Mouse (Mus musculus) cerebellum, adult 11 months (tissue): ENCODE measurements at regions not wholly inside any gene's neighbourhood (a gene's known extent, or its start where the extent isn't known, plus 50 kb on each side); places are given as distances from the start of the nearest gene placed in this dataset.

ENCODE experiments used
- DNase-seq: peaks from one replicate; pipeline ENCODE4 v3.0.0; 2022

DNA sequence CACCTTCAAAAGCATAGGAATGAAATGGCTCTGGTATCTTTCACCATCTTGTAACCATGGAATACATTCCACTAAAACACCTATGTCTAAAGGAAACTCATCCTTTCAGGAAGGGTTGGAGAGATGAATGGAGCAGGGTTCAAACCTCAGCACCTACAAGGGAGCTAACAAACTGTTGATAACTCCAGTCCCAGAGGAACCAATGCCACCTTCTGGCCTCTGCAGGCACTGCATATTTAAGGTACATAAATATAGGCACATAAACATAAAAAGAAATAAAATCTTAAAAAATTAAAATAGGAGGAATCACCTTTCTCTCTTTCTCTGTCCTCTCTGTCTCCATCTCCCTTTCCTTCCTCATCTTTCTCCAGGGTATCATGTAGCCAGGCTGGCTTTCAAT, 256.9 kb downstream of the Gm11361 start:
- no peak for DNase-seq

DNA sequence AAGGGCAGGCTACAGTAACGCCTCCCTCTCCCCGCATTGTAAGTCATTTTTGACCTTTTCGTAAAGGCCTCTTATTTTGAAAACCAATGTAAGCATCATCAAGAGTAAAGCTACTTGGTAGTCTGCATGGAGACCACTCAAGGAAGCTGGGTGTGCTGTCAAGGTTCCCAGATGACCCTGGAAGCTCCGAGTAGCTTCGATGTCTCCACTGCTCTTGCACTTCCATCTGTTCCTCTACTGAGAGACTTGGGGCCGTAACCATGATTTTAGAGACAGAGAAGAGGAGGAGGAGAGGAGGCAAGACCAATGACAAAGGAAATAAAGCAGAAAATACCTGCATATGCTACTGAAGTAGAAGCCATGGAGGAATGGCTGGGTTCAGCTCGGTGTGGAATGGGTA, 256.0 kb downstream of the Gm11361 start:
- DNase-seq = no peak

GRCm38 (mm10) chr13:28512573-28513334, 255.4 kb downstream of the Gm11361 start:
- DNase-seq = no peak

DNA sequence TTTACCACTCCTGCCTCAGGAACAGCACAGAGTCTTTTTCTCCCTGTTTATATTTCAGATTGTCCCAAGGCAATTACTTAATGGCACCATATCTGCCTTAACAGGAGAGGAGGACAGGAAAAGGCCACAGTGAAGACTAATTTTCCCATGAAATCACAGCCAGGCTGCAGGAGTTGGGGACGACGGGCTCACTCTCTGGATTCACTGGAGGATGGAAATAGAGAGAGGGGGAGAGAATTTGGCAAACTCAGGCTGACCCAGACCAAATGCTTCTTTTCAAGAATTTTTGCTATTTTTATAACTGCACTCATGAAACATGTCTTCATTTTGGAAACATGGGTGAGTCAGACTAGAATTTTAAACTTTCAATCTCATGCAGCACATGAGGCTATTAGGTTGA, 250.9 kb downstream of the Gm11361 start:
- no peak for DNase-seq

GRCm38 (mm10) chr13:28507783-28508182, 250.5 kb downstream of the Gm11361 start:
- DNase-seq = no peak

- no peak for DNase-seq
These were observed 247.0 kb downstream of the Gm11361 start for GRCm38 (mm10) chr13:28504340-28504739.

DNA sequence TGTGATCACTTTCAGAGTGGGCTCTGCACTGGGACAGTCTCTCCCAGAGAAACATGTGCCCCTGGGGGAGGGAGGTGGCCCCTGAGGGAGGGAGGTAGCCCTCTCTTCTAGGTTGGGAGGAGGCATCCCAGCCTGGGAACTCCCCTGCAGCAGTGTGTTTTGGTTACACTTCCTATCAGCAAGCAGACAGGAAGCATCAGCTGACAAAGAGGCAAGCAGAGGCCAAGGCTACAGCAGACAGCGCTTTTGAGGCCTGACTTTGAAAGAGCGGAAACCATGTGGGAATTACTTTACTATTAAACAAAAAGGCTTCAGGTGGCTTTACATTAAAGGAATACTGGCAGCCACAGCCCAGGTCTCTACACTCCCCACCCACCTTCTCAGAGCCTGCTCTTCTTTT, 244.8 kb downstream of the Gm11361 start:
- DNase-seq = no peak

GRCm38 (mm10) chr13:28500697-28501096, 243.4 kb downstream of the Gm11361 start:
- no peak for DNase-seq

- DNase-seq = no peak
These were observed 240.2 kb downstream of the Gm11361 start for GRCm38 (mm10) chr13:28497483-28497882.

GRCm38 (mm10) chr13:28492015-28492414, 234.7 kb downstream of the Gm11361 start:
- no peak for DNase-seq

GRCm38 (mm10) chr13:28483727-28484126, 226.4 kb downstream of the Gm11361 start:
- no peak for DNase-seq

- peak; percentile 46 for DNase-seq
These were observed 224.1 kb downstream of the Gm11361 start for GRCm38 (mm10) chr13:28481224-28481965.

GRCm38 (mm10) chr13:28466151-28466550, 208.8 kb downstream of the Gm11361 start:
- no peak for DNase-seq

DNA sequence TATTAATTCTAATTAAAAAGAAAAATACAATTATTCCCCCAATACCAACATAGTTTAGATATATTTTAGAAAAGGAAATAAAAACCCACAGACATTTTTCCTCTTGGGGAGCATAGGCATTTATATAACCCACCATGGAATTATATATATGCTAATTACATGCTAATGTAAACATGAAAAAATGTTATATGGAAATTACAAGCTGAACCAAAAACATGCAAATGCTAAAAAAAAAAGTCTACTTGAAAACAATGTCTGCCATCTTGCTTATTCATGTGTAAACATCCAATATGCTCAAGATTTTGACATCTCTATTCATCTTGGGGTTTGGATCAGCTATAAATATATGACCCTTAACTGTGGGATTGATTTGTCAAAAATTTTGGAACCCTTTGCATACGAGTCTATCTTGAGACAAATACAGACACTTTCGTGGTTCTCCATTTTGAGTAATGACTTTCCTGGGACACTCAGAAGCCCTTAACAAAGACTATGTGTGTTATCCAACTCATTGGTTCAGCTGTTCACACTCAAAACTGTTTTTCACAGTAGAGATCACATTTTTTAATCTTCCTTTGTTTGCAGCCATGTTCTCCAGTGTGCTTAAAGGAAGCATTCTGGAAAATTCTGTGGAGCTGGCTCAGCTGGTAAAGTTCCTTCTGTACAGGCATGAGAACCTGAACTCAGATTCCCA, 208.0 kb downstream of the Gm11361 start:
- DNase-seq = no peak

DNA sequence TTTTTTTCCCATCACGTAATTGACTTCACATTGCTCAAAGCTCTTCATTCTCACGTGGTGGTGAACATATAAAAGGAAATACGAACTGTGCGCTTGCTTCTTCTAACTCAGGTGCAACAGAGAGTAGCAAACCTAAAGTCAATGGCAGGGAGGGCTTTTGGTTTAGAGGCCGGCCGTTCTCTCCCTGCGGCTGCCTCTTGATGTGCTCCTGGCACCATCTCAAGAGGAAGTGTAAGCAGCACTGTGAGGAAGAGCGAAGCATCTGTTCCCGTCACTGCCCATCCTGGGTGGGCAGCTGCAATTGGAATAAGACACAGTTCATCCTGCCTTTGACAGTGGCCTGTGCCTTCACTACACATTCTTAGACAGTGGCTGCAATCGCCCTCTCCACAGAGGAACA, 204.0 kb downstream of the Gm11361 start:
- DNase-seq = no peak

DNA sequence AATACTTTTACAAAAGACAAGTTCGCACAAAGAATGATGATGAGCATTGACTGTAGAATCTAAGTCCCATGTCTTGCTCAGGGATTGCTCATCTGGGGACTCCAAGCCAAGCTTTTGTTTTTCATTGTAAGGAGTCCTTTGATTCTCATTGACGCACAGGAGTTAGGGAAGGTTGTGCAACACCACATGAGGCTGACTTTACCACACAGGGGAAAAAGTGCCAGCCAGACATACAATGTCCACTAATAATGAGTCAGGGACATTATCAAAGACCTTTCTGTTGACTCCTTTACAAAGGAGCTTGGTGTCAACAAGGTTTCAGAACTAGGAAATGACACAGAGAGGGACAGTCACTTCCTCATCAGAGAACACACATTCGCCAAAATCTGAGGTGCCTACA, 200.1 kb downstream of the Gm11361 start:
- DNase-seq = no peak

GRCm38 (mm10) chr13:28455878-28456277, 198.6 kb downstream of the Gm11361 start:
- DNase-seq = no peak

GRCm38 (mm10) chr13:28455016-28455415, 197.7 kb downstream of the Gm11361 start:
- no peak for DNase-seq

- DNase-seq = no peak
These were observed 193.5 kb downstream of the Gm11361 start for GRCm38 (mm10) chr13:28450699-28451445.

DNA sequence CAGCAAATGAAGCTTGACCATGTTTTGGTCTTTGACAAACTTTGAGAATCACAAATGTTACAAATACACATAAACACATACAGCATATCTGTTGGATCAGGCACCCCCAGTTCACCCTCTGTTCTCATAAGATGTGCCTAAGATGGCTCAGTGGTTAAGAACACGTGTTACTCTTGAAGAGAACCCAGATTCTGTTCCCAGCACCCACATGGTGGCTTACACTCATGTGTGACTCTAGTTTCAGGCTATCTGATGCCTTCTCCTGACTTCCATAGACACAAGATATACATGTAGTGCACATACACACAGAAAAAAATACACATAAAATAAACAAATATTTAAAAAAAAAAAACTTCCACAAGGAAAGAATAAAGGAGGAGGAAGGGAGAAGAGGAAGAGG, 191.7 kb downstream of the Gm11361 start:
- DNase-seq = no peak

- DNase-seq = no peak
These were observed 184.9 kb downstream of the Gm11361 start for GRCm38 (mm10) chr13:28442250-28442649.

- no peak for DNase-seq
These were observed 176.1 kb downstream of the Gm11361 start for GRCm38 (mm10) chr13:28433445-28433844.

DNA sequence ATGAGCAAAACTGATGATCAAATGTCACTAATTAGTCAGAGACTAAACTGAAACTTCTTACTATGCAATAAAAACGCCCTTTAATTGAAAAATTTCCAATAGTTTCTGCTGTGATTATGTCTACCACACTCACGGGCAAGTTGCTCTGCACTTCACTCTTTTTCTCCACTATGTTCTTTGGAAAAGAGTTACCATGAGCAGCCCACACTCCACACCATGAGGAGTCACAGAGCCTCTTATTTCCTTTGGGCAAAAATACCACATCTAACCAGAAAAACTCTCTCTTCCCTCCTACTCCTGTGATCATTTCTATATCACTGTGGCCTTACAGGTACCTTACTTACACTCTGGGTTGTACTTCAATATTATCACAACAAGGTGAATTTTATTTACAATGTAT, 174.7 kb downstream of the Gm11361 start:
- DNase-seq = no peak
